Mouse (Mus musculus): ENCODE data around the gene Tns1.

Gene Tns1

DNA sequence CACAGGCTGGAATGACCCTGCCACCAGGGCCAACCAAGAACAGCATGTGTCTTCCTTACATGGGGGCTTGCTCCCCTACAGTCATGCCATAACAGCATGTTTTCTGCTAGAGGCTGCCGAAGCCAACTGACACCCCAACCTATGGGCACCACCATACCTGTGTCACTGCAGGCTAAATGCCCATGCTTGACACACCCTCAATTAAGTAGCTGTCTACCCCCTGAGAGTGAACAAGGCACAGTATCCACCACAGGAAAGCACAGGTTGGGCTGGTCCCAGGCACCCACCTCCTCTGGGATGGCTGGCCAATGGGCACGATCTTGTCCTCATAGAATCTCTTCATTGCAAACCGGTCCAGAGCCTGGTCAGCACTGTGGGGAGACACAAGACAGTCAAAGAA lies 134.2 kb downstream of the Tns1 start:
- DNase-seq (ENCODE audit: low read depth) = no peak

DNA sequence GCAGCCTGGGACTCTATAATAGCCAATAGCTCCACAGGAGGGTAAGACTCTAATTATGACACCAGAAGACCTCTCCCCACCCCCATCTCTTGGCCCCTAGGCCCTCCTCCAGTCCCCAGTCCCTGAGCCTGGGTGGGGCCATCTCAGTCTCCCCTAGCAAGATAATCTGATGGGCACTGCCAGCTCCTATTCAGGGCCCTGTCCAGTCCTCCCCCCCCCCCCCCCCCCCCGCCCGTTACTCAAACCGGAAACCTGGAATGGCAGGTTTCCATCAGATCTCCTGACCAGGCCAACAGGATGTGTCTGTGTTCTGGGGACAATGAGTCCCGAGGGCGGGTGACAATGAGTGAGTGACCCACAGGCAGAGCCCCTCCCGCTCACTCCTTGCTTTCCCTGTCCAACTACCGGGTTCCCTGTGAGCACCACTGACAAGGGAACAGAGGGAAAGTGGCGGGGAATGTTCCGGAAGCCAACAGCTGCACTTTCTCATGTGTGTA lies 136.5 kb downstream of the Tns1 start:
- no peak for DNase-seq (ENCODE audit: low read depth)

DNA sequence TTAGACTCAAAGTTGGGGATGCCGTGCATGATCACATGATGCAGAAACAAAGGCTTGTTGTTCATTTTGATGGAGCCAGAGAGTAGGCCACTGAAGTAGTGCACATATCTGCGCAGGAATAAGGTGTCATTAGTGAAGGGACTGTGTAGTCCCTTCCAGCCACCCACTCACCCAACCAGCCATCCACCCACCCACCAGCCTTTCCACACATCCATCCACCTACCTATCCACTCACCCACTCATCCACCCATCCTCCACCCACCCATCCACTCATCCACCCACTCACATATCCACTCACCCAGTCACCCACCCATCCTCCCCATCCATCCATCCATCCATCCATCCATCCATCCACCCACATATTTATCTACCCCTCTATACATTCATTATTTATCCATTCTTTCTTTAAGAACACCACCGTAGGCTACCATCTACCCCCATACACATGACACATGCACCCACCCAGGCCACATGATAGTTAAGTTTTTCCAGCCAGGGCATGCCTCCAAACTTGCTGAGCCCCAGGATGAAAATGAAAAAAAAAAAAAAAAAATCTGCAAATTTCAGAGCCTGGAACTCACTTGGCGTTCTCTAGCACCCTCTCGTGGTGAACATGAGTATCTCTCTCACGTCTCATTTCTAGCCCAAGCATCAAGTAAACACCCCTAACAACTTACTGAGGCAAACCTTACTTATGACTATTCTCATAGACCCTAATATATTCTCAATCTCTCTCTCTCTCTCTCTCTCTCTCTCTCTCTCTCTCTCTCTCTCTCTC lies 137.8 kb downstream of the Tns1 start:
- no peak for DNase-seq (ENCODE audit: low read depth)

DNA sequence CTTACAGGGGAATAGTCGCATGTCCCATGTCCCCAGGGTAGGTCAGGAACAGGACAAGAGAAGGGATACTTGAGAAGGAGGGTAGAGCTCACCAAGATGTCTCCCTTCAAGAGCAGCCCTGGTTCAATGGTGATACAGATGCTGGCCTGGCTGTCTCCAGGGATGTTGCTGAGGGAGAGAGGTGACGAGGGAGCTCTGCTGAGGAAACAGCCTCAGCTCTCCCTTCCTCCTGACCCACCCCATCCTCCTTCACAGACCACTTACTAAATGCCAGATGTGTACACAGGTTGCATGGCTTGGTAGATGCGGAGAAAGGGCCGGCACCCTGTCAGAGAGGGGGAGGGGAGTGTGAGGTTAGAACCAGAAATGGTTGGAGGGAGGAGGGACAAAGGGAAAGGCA lies 138.6 kb downstream of the Tns1 start:
- DNase-seq (ENCODE audit: low read depth) = no peak

DNA sequence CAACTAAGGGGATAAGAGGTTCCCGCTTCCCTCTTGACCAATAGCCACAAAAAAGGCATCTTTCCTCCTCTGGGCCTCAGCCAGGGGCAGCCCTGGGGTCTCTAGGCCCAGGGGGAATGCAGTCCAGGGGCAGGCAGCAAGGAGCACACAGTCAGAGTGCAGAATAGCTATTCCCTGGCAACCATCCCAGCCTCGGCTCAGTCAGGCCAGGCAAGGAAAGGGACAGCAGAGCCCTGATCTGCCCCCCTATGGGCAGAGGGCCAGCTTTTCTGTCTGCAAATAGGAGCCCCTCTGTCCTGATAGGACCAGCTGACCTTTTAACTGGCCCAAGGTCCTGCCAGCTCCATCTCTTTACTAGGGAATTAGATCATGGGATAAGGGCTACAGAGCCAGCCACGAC lies 145.0 kb downstream of the Tns1 start:
- no peak for DNase-seq (ENCODE audit: low read depth)

DNA sequence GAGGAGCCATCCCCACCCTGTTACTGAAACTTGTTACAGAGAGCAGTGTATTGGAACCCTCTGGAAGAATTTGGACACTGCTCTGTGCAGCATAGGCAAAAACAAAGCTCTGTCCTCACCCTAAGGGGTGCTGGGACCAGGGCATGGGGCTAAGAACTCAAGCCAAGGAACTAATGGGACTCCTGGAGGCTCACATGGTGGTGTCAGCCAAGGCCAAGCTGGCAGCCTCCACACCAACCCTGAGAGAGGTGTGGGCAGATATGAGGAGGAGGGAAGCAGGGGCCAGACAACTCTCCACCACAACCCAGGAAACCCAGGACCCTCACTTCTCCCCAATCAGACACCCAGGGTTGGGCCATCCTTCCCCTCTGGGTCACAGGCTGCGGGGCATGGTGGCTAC lies 145.7 kb downstream of the Tns1 start:
- DNase-seq (ENCODE audit: low read depth) = no peak

DNA sequence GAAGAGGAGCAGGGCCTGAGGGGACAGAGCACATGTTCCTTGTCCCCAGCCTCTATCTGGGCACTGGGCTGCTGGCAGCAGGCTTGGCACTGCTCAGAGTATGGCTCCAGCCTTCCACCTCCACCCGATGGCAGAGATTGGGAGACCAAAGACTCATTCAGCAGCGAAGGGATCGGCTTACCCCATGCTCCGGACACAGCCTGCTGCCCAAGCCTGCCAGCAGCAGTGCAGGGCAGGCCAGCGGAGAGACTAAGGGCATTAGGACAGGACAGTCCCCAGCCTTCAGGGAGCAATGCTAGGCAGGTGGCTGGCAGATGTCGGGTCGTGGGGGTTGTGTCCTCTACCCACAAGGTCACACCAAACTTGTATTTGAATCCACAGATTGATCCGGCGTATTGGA lies 150.3 kb downstream of the Tns1 start:
- no peak for DNase-seq (ENCODE audit: low read depth)

DNA sequence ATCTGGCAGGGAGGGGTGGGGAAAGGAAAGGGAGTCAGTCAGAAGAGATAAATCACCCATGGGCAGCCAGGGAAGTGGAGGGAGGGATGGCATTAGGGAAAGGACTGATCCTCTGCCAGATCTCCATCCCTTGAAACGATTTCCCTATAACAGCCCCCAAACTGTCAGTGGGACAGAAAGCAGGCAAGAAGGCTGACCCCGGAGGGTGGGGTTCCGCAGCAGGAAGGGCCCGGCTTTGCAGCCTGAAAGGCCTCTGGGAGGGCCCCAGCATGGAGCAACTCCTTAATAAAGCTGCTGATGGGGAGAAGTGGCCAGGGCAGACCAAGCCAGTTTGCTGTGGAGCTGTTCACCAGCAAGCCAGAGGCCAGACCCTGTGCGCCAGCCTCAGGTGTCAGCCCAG lies 151.5 kb downstream of the Tns1 start:
- DNase-seq (ENCODE audit: low read depth) = no peak

DNA sequence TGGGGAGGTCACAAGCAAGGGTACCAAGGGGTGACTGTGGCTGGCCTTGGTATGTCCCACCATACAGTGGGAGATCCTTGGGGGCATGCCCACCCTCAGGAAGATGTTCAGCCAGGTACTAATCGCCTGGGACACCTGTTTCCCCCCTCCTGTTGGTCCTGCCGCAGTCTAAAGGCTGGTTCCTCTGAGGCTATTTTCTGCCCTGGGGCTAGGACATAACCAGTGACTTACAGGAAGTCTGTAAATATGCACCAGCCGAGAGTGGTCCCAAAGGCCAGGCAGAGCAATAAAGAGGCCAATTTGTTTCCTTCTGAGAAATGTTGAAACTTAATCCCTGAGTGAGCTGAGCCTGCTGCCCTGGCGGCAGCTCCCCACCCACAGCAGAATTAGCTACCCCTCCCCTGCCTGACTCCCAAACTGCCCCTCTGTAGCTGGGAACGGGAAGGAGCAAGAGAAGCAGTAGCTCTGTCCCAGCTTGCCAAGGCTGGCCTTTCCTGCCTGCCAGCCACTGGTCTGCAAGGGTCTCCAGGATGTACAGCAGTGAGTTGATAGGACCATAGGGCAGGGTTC lies 154.0 kb downstream of the Tns1 start:
- DNase-seq (ENCODE audit: low read depth) = no peak

DNA sequence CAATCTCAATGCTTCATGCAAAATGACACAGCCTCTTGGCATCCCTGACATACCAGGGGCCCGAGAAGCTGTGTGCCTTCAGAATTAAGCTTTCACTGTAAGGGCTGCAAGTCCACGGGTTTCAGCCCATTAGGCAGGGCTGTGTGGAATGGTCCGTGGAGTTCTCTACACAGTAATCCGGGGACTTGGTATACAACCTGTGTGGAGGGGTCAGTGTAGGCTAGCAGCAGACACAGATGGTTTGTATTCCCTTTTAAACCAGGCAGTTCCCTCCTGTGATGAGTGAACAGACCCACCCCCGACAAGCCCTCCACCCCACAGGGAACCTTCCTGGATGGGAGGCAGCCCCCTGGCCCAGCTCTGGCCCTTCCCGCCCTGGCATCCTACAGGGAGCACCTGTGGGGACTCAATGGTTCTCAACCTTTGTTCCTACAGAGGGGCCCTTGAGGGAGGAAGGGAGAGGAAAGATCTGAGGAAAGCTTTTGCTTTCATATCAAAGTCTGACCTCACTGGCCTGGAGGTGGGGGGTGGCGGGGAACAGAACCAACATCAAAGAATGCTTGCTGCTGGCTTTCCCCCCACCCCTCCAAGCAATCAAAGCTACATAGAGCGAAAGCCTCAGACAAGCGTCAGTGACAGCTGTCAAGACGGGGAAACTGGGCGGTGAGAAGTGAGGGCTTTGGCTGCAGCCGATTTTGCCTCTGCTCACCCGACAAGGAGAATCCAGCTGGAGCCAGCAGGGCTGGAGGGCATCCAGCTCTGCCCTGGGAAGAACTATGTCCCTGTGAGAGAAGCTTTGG lies 155.3 kb downstream of the Tns1 start:
- DNase-seq (ENCODE audit: low read depth) = no peak

DNA sequence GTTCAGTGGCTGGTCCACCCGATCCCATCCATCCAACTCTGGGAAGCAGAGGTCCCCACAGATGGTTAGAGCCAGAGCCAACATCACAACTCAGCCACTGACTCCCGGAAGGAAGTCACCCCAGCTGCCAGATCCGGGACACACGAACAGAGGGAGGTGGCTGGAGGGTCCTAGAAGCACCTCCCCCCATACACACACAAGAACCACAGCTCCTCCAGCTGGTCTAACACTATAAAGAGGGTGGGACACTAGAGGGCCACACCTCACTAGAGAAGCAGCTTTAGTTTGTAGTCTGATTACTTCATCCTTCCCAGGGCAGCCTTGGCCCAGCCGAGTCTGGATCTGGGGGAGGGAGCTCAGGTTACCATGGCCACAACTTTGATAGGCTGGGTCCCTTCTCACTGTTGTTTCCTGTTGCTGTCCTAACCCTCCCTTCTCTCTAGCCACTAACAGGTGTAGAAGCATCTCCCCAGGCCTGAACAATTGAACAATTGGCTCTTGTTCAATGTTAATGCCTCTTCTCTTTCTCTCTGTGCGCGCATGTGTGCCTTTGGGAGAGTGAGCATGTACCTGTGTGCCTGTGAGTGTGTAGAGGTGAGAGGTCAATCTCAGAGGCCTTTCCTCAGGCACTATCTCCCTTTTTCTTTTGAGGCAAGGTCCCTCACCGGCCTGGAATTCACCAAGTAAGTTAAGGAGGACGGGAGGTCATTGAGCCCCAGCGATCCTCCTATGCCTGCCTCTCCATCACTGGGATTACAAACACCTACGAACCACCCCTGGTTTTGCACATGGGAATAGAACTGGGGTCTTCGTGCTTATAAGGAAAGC lies 157.6 kb downstream of the Tns1 start:
- no peak for DNase-seq (ENCODE audit: low read depth)

DNA sequence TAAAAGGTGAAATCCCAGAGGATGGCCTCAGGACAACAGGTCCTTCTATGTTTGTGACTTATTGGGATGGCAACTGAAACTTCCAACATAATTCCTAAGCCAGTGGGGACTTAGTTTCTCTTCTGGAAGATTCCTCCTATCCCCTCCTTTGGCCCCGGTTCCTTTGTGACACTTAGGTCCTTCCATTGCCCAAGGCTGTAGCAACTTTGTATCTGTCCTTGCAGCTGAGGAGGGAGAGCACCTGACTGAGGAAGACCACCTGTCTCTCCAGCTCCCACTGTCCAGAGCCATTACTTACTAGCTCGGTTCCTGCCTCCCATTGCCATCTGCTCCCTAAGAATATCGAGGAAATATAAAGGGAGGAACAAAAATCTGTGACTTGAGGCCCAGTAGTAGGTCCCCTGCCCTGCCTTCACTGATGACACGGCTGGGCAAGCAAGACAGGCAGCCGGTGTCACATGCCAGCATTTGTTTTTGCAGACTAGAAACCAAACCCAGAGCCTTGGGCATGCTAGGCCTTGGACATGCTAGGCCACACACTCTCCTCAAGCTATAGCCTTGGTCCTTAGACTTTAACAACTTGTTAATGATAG lies 160.0 kb downstream of the Tns1 start:
- DNase-seq (ENCODE audit: low read depth) = no peak

DNA sequence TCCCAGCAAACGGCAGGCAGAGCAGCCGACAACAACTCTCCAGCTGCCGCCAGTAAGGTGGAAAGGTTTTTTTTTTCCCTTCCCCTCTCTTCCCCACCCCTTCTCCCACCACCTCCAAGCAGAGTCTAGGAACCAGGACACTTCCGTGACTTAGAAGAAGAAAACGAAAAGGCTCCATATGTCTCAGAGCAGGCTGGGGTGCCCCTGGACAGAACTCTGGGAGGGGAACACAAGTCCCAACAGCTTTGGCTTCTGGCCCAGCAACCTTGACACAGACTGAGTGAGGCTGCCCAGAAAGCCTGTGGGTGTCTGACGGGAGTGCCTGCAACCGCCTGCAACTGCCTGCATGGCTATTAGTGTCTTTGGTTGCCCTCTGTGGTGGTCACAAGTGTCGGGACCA lies 160.6 kb downstream of the Tns1 start:
- DNase-seq (ENCODE audit: low read depth) = no peak

DNA sequence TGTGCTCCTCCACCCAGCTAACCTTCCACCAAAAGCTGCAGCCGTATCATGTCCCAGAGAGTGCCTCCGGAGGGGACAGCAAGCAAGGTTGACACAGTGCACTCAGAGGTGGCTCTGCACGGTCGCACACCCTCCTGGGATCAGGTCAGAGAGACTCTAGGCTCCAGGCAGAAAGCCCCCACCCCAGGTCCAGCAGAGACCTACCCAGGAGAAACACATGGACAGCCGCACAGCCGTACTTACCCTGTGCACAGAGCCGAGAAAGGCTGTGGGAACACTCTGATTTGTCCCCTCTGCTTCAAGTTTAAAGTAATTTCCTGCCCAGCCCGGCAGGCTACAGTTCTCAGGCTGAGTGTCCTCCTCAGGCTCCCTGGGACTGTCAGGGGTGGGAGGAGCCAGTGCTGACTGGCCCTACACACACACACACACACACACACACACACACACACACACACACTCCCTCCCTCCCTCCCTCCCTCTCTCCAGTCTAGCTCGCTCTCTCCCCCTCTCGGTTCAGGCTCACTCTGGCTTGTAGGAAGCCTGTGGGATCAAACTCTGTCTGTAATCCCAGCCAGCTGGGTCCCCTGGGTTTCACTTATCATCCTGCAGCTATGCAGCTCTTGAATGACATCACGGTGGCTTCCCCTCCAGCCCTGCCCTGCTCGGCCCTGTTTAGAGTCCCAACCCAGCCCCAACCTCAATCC lies 161.4 kb downstream of the Tns1 start:
- DNase-seq (ENCODE audit: low read depth) = peak; percentile 95

DNA sequence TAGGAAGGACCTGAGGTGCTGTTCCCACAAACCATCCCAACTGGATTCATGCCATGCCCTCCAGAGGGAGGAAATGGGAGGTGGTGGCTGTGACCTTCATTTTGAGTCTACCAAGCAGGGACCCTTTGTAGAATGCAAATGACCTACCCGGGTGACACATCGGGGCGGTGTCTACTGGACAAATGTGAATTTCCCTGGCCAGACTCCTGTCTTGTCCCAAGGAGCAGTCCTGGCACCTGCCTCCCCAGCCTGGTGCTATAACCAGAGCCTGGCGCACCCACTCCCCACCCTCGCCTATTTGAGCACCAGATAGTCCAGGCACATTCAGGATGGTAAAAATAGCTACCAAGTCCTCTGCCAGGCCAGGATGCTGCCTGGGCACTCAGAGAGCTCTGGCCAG lies 162.2 kb downstream of the Tns1 start:
- no peak for DNase-seq (ENCODE audit: low read depth)

DNA sequence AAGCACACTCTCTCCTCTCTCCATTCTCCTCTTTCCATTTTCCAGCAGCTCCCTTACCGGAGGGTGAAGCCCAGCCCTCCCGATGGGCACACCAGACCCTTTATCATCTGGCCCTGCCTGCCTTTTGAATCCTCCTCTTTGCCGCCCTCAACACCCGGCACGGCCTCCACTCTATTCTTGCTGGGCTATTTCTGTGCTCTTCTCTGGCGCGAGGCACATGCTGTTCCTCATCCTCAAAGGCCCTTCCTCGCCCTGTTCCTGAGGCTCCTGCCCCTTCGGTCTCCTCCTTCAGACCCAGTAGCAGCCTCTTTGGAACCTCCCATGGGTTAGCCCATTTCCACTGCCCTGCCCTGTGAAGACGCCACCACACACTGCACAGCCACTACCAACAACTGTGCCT lies 164.5 kb downstream of the Tns1 start:
- no peak for DNase-seq (ENCODE audit: low read depth)

DNA sequence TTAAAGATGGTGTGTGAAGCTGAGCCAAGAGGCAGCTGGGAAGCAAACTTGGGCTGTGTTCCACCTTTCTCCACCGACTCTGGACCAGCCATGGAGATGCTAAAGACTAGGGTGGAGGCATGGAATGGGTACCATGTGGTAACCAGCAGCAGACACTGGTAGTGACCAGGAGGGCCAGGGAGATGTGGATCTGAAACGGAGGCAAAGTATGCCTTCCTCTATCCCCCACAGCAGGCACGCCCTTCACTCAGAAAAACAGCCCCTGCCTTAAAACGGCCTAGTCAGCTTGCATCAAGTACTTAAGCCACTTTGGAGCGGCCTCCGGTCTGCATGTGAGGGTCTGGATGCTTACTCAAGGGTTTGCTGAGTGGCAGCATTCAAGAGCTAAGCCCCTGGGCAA lies 164.9 kb downstream of the Tns1 start:
- DNase-seq (ENCODE audit: low read depth) = no peak

DNA sequence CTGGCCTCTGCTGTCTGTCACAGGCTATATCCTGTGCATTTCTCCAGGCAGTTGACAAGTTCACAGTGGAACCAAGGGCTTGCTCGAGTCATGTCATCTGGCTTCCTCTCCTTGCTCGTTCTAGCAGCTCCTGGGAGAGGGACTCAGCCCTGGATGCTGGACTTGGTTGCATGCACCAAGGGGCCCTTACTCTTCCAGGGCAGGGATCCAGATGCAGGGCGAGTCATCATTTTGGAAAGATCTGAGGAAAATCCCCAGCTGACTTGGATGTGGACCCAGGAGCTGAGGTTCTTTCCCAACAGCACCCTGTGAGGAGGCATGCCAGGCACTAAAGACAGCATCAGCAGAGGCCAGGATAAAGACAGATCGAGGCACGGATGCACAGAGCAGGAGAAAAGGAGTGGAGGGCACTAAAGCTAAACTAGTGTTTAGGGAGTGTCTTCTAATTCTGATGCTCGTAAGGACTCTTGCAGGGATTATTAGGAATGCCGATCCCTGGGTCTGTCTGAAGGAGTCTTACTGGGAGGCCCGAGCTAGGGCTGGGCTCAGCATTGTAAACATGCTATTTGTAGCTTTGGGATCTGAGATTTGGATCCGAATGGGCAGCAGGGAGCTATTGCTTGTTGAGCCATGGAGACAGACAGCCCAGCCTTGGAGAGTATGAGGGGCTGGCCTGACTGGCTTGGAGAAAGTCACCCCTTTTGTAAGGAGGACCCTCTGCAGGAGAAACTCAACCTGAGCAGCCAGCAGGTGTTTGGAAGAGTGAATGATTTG lies 165.9 kb downstream of the Tns1 start:
- DNase-seq (ENCODE audit: low read depth) = peak; percentile 80

DNA sequence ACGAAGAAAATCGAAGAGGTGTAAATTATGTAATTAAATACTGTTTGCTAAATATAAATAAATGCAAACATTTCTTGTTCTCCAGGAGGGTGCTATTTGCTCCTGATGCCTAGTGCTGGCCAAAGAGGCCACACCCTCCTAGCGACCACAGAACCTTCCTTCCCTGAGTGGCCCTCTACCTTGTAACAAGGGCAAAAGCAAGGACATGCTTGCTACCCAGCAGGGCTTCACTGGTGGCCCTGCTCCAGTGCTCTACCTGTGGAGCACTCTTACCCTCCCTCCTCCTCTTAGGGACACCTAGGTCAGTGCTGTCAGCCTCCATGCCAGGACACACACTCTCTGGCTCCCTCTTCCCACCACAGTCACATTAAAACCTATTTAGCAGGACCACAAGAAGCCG lies 166.8 kb downstream of the Tns1 start:
- no peak for DNase-seq (ENCODE audit: low read depth)

DNA sequence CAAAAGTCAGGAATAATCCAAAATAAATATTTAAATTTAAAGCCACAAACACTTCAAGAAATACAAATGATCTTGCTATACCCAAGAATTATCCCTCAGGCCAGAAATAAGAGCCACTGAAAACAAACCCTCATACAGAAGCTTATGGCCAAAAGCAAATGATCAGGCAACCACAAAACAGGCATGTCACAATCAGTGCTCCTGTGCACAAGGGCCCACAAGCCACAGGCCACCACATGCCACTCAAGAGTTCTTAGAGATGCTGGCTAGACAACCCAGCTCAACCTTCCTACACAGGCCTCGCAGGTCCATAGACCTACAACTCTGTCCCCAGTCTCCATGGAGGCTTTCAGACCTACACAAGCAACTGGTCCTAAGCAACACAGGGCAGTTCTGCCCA lies 167.9 kb downstream of the Tns1 start:
- peak; percentile 29 for DNase-seq (ENCODE audit: low read depth)

Data from fibroblast of lung, adult 2 months (primary cell).